Mouse (Mus musculus) small intestine, adult 2 months (tissue): Measurements from ENCODE around the gene Nfia.

Experiments used
- CTCF ChIP-seq: fragments of 200-500 bp; IDR thresholded peaks from 2 replicates; pipeline ENCODE4 v1.5.1; 2012; ENCODE audit warnings: low read depth, mild to moderate bottlenecking, control low read depth, inconsistent platforms, low read length, moderate library complexity, mixed read lengths; ENCODE audit not compliant: insufficient replicate concordance, insufficient read length; ENCODE audit errors: extremely low read depth
- POLR2A ChIP-seq: fragments of 200-500 bp; IDR thresholded peaks from 2 replicates; pipeline ENCODE4 v1.6.1; 2012; ENCODE audit warnings: low read depth, mild to moderate bottlenecking, control low read depth, inconsistent platforms, low read length, moderate library complexity

- TF ChIP-seq CTCF (no peak), POLR2A (no peak)
Observed at GRCm38 (mm10) chr4:98004986-98005385, 232.5 kb downstream of the Nfia start.
